Mouse (Mus musculus) kidney, embryonic 14.5 days (tissue): Measurements from ENCODE around the gene Ggt6. TPM values are rescaled to one million over a fixed set of nuclear protein-coding genes. Genes with fewer than 3 reads are reported as not detected.

Experiments
- ATAC-seq: fragments of 200-750 bp; cut with Nextera tagmentation; 2 replicates; pipeline ENCODE4 v1.8.0; 2017; ENCODE audit warnings: moderate number of reproducible peaks, mild to moderate bottlenecking, moderate TSS enrichment, moderate library complexity; ENCODE audit not compliant: low FRiP score, low TSS enrichment
- H3K27ac ChIP-seq: fragments of 300-500 bp; sonication (generic); 2 replicates; pipeline ENCODE4 v1.5.1; 2014; ENCODE audit warnings: low read depth, mild to moderate bottlenecking, low read length, moderate library complexity, mixed read lengths
- H3K27me3 ChIP-seq: fragments of 300-500 bp; sonication (generic); 2 replicates; pipeline ENCODE4 v1.6.1; 2014; ENCODE audit warnings: mild to moderate bottlenecking, low read length; ENCODE audit not compliant: control insufficient read depth, insufficient read depth
- H3K36me3 ChIP-seq: fragments of 300-500 bp; sonication (generic); 2 replicates; pipeline ENCODE4 v1.6.1; 2014; ENCODE audit warnings: low read length, mixed read lengths; ENCODE audit not compliant: control insufficient read depth, insufficient read depth
- H3K4me1 ChIP-seq: fragments of 300-500 bp; sonication (generic); 2 replicates; pipeline ENCODE4 v1.6.1; 2014; ENCODE audit warnings: low read length, mixed read lengths; ENCODE audit not compliant: control insufficient read depth, insufficient read depth
- H3K4me2 ChIP-seq: fragments of 300-500 bp; sonication (generic); replicated peaks from 2 replicates; pipeline ENCODE4 v1.6.1; 2014; ENCODE audit warnings: low read depth, mild to moderate bottlenecking, low read length
- H3K4me3 ChIP-seq: fragments of 300-500 bp; sonication (generic); 2 replicates; pipeline ENCODE4 v1.5.1; 2014; ENCODE audit warnings: mild to moderate bottlenecking, low read length
- H3K9ac ChIP-seq: fragments of 300-500 bp; sonication (generic); 2 replicates; pipeline ENCODE4 v1.6.1; 2014; ENCODE audit warnings: low read depth, mild to moderate bottlenecking, low read length, moderate library complexity
- H3K9me3 ChIP-seq: fragments of 300-500 bp; sonication (generic); 2 replicates; pipeline ENCODE4 v1.6.1; 2016; ENCODE audit warnings: low read length; ENCODE audit not compliant: control insufficient read depth
- WGBS: fragments of 180-500 bp; shearing (Covaris S2); extraction: QIAGEN DNeasy Blood & Tissue Kit; methylation state at CpG from one replicate; pipeline ENCODE4 v1.1.7; 2014; 5-methylcytosine and 5-hydroxymethylcytosine counted together
- polyA plus RNA-seq: library from polyadenylated mRNA; unstranded; fragments of >200 nt; fragmentation: Nextera tagmentation; extraction: Ambion mirVana; gene quantifications from 2 replicates; pipeline ENCODE4 v1.2.1, GENCODE M21; 2014

The Ggt6 gene
- polyA plus RNA-seq, 1 experiment from 2014 or later: 0.76 TPM

GRCm38 (mm10) chr11:72397072-72397471 lies 38.3 kb upstream of the Ggt6 start:
- no peaks in the 10 kb centered on the region for H3K9me3 ChIP-seq
- no peak overlapping the region for H3K4me3 ChIP-seq
- H3K4me1 ChIP-seq: peaks cover 34% of the 10 kb centered on the region
- H3K27ac ChIP-seq: no peak overlapping the region; the same call in 1 of the 2 replicates
- WGBS: 73% methylated on average over 10 of the region's 10 CpGs
- peaks cover 26% of the 10 kb centered on the region for H3K36me3 ChIP-seq
- no peak overlapping the region for H3K9ac ChIP-seq
- no peak overlapping the region for H3K4me2 ChIP-seq
- no peak for ATAC-seq
- no peaks in the 10 kb centered on the region for H3K27me3 ChIP-seq

DNA sequence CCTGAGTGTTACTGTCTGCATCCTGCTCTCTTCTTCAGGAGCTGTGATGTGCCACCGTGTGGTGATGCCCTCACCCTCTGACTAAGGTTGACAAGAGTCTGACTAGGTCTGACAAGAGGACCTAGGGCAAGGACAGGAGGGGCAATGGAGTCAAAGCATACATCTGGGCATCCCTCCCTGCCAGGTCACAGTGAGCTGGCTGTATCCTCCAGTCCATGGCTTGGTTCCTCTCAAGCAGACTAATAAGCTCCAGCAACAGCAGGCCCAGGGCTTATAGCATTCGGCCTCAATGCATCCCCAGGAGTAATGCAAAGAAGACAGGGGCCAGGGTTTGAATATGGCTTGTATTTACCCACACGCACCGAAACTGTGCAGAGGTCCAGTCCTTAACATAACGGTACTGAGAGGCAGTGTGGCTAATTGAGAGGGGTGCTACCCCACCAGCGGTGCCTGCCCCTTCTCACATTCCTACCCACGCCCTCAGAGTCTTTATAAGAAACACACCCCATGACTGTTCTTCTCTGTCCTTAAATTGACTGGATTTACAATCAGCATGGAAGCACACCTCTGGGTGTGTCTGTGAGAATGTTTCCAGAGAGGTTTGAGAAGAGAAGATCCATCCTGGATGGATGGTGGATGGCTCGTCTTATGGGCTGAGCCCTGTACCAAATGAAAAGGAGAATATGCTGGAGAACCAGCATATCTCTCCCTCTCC lies 37.4 kb upstream of the Ggt6 start:
- Histone ChIP-seq H3K27ac (no peak overlapping the region), H3K27me3 (no peaks in the 10 kb centered on the region), H3K4me2 (no peak overlapping the region), H3K9ac (no peak overlapping the region), H3K36me3 (peaks cover 27% of the 10 kb centered on the region), H3K9me3 (no peaks in the 10 kb centered on the region), H3K4me1 (peaks cover 43% of the 10 kb centered on the region), H3K4me3 (no peak overlapping the region)
- WGBS: 89% methylated on average over 8 of the region's 8 CpGs
- ATAC-seq: no peak

GRCm38 (mm10) chr11:72401068-72401467 lies 34.3 kb upstream of the Ggt6 start:
- H3K4me3 ChIP-seq: no peak overlapping the region
- no peak overlapping the region for H3K9ac ChIP-seq
- H3K4me1 ChIP-seq: peaks cover 39% of the 10 kb centered on the region
- H3K9me3 ChIP-seq: no peaks in the 10 kb centered on the region
- H3K4me2 ChIP-seq: peak overlapping the region; percentile 21; the same call in 1 of the 2 replicates
- ATAC-seq: peak; percentile 86
- WGBS: 35% methylated on average over 12 of the region's 12 CpGs
- peak overlapping the region; percentile 87 for H3K27ac ChIP-seq
- H3K36me3 ChIP-seq: peaks cover 27% of the 10 kb centered on the region
- no peaks in the 10 kb centered on the region for H3K27me3 ChIP-seq

DNA sequence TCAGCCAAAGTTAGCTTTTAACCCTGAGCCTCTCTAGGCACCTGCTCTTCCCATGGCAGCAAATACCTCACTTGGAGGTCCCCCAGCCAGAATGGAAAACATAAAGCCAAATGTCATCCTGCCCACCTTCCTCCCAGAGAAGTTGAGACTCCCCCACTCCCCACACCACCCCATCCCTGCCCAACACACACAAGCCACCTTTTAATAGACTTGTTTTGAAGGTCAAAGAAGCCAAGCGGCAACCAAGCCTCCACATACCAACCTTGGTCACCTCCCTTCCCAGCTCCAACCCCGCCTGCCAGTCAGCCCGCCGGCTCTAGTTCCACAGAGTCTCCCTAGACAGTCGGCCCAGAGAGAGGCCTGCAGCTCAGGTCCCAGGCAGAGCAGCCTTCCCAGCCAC lies 33.3 kb upstream of the Ggt6 start:
- no peak overlapping the region for H3K4me3 ChIP-seq
- no peaks in the 10 kb centered on the region for H3K27me3 ChIP-seq
- peaks cover 27% of the 10 kb centered on the region for H3K36me3 ChIP-seq
- peak overlapping the region; percentile 87 for H3K27ac ChIP-seq
- no peaks in the 10 kb centered on the region for H3K9me3 ChIP-seq
- 30% methylated on average over 5 of the region's 5 CpGs for WGBS
- ATAC-seq: peak; percentile 63
- no peak overlapping the region for H3K9ac ChIP-seq
- peaks cover 49% of the 10 kb centered on the region for H3K4me1 ChIP-seq
- 0 out of 2 replicates have a peak overlapping the region, but pooled peaks have one; percentile 1 for H3K4me2 ChIP-seq

DNA sequence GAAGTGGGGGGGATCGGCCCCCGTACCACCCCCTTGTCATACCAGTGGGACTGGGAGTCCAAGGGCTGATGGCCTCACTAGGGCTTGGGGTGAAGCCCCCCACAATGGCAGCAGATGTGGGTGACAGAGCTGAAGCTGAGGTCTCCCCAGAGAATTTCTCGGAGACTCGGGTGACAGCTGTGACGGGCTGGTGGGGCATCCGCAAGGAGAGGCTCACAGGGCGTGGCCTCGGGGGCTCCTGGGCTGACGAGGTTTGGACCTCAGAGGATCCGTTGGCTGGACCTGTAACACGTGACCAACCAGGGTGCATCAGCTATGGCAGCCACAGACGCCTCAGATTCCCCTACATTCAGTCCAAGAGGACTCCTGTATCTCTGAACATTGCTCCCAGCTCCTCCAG lies 32.4 kb upstream of the Ggt6 start:
- Histone ChIP-seq H3K4me3 (no peak overlapping the region), H3K9ac (no peak overlapping the region), H3K36me3 (peaks cover 22% of the 10 kb centered on the region), H3K27me3 (no peaks in the 10 kb centered on the region), H3K4me2 (no peak overlapping the region), H3K9me3 (no peaks in the 10 kb centered on the region), H3K27ac (peak overlapping the region; percentile 87; the same call in 1 of the 2 replicates), H3K4me1 (peaks cover 58% of the 10 kb centered on the region)
- ATAC-seq: no peak
- 86% methylated on average over 12 of the region's 12 CpGs for WGBS

- no peak overlapping the region for H3K9ac ChIP-seq
- no peak overlapping the region for H3K4me3 ChIP-seq
- H3K4me2 ChIP-seq: peak overlapping the region; percentile 15; the same call in 1 of the 2 replicates
- H3K27me3 ChIP-seq: no peaks in the 10 kb centered on the region
- H3K9me3 ChIP-seq: no peaks in the 10 kb centered on the region
- ATAC-seq: no peak
- 70% methylated on average over 4 of the region's 4 CpGs for WGBS
- peaks cover 72% of the 10 kb centered on the region for H3K4me1 ChIP-seq
- H3K36me3 ChIP-seq: peaks cover 4% of the 10 kb centered on the region; the same call in 1 of the 2 replicates
- H3K27ac ChIP-seq: peak overlapping the region; percentile 59
These were observed 29.8 kb upstream of the Ggt6 start for GRCm38 (mm10) chr11:72405532-72405931.

GRCm38 (mm10) chr11:72406079-72406675 lies 29.1 kb upstream of the Ggt6 start:
- peaks cover 4% of the 10 kb centered on the region; the same call in 1 of the 2 replicates for H3K36me3 ChIP-seq
- H3K9me3 ChIP-seq: no peaks in the 10 kb centered on the region
- peak overlapping the region; percentile 15 for H3K4me2 ChIP-seq
- WGBS: 52% methylated on average over 8 of the region's 8 CpGs
- H3K27me3 ChIP-seq: no peaks in the 10 kb centered on the region
- no peak overlapping the region for H3K4me3 ChIP-seq
- peak overlapping the region; percentile 65 for H3K27ac ChIP-seq
- no peak for ATAC-seq
- H3K4me1 ChIP-seq: peaks cover 66% of the 10 kb centered on the region
- no peak overlapping the region for H3K9ac ChIP-seq

- peak overlapping the region; percentile 42; the same call in 1 of the 2 replicates for H3K9ac ChIP-seq
- no peak for ATAC-seq
- WGBS: 14% methylated on average over 3 of the region's 3 CpGs
- H3K27ac ChIP-seq: peak overlapping the region; percentile 65
- H3K4me3 ChIP-seq: no peak overlapping the region
- H3K9me3 ChIP-seq: no peaks in the 10 kb centered on the region
- H3K4me2 ChIP-seq: peak overlapping the region; percentile 99
- H3K27me3 ChIP-seq: no peaks in the 10 kb centered on the region
- peaks cover 4% of the 10 kb centered on the region; the same call in 1 of the 2 replicates for H3K36me3 ChIP-seq
- peaks cover 62% of the 10 kb centered on the region for H3K4me1 ChIP-seq
These were observed 28.2 kb upstream of the Ggt6 start for GRCm38 (mm10) chr11:72407081-72407480.

GRCm38 (mm10) chr11:72407574-72407973 lies 27.8 kb upstream of the Ggt6 start:
- no peaks in the 10 kb centered on the region for H3K9me3 ChIP-seq
- peaks cover 4% of the 10 kb centered on the region; the same call in 1 of the 2 replicates for H3K36me3 ChIP-seq
- H3K4me2 ChIP-seq: peak overlapping the region; percentile 99
- 0 out of 2 replicates have a peak overlapping the region, but pooled peaks have one; percentile 10 for H3K4me3 ChIP-seq
- WGBS: 13% methylated on average over 7 of the region's 7 CpGs
- no peak for ATAC-seq
- H3K27ac ChIP-seq: 0 out of 2 replicates have a peak overlapping the region, but pooled peaks have one; percentile 1
- H3K4me1 ChIP-seq: peaks cover 57% of the 10 kb centered on the region
- H3K9ac ChIP-seq: peak overlapping the region; percentile 7; the same call in 1 of the 2 replicates
- H3K27me3 ChIP-seq: no peaks in the 10 kb centered on the region
